Mouse (Mus musculus) stomach, embryonic 16.5 days (tissue): ENCODE results near the gene Pxylp1. TPM values are rescaled to one million over a fixed set of nuclear protein-coding genes. Genes with fewer than 3 reads are reported as not detected.

Source experiments
- ATAC-seq: fragments of 200-750 bp; cut with Nextera tagmentation; 2 replicates; pipeline ENCODE4 v1.8.0; 2017; ENCODE audit warnings: moderate number of reproducible peaks, moderate TSS enrichment; ENCODE audit not compliant: insufficient read depth, low FRiP score
- H3K27ac ChIP-seq: fragments of 300-500 bp; sonication (generic); 2 replicates; pipeline ENCODE4 v1.5.1; 2014; ENCODE audit warnings: low read length
- H3K27me3 ChIP-seq: fragments of 300-500 bp; sonication (generic); 2 replicates; pipeline ENCODE4 v1.6.1; 2014; ENCODE audit warnings: low read length, control low read depth, mixed read lengths; ENCODE audit not compliant: control insufficient read depth, insufficient read depth
- H3K36me3 ChIP-seq: fragments of 300-500 bp; sonication (generic); 2 replicates; pipeline ENCODE4 v1.6.1; 2014; ENCODE audit warnings: low read length; ENCODE audit not compliant: control insufficient read depth, insufficient read depth
- H3K4me1 ChIP-seq: fragments of 300-500 bp; sonication (generic); 2 replicates; pipeline ENCODE4 v1.6.1; 2014; ENCODE audit warnings: low read length, control low read depth, mixed read lengths; ENCODE audit not compliant: control insufficient read depth, insufficient read depth
- H3K4me2 ChIP-seq: fragments of 300-500 bp; sonication (generic); 2 replicates; pipeline ENCODE4 v1.6.1; 2014; ENCODE audit warnings: low read depth, low read length, mixed read lengths
- H3K4me3 ChIP-seq: fragments of 300-500 bp; sonication (generic); replicated peaks from 2 replicates; pipeline ENCODE4 v1.5.1; 2014; ENCODE audit warnings: mild to moderate bottlenecking, low read length
- H3K9ac ChIP-seq: fragments of 300-500 bp; sonication (generic); 2 replicates; pipeline ENCODE4 v1.6.1; 2014; ENCODE audit warnings: low read length
- H3K9me3 ChIP-seq: fragments of 300-500 bp; sonication (generic); replicated peaks from 2 replicates; pipeline ENCODE4 v1.6.1; 2016; ENCODE audit warnings: low read length, control low read depth; ENCODE audit not compliant: control insufficient read depth
- WGBS: fragments of 180-500 bp; shearing (Covaris S2); extraction: QIAGEN DNeasy Blood & Tissue Kit; methylation state at CpG from one replicate; pipeline ENCODE4 v1.1.7; 2014; 5-methylcytosine and 5-hydroxymethylcytosine counted together
- polyA plus RNA-seq: library from polyadenylated mRNA; unstranded; fragments of >200 nt; fragmentation: Nextera tagmentation; extraction: Ambion mirVana; gene quantifications from 2 replicates; pipeline ENCODE4 v1.2.1, GENCODE M21; 2015

Pxylp1 gene
- polyA plus RNA-seq, 1 experiment from 2014 or later, result 28.9 TPM

DNA sequence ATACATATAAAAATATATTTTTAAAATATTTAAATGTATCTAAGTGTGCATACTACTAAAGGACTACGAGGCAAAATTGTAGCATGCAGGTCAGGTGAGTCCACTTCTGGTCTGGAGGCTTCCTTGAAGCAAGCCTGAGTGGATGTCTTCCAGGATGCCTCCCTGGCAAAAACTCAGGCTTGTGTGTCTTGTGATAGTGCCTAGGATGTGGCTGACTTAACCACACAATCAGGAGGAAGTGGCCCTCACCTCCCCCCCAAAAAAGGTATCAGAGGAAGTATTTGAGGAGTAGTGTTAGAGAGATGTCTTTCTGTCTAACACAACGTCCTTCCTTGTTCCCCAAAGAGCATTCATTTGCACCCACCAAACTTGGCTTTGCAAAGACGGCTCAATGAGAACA, 107.3 kb downstream of the Pxylp1 start:
- Histone ChIP-seq H3K4me1 (peaks cover 5% of the 10 kb centered on the region), H3K4me3 (no peak overlapping the region), H3K36me3 (no peaks in the 10 kb centered on the region), H3K9ac (no peak overlapping the region), H3K27ac (no peak overlapping the region), H3K4me2 (no peak overlapping the region), H3K9me3 (no peaks in the 10 kb centered on the region), H3K27me3 (no peaks in the 10 kb centered on the region)
- no peak for ATAC-seq
- 73% methylated on average over 3 of the region's 3 CpGs for WGBS

DNA sequence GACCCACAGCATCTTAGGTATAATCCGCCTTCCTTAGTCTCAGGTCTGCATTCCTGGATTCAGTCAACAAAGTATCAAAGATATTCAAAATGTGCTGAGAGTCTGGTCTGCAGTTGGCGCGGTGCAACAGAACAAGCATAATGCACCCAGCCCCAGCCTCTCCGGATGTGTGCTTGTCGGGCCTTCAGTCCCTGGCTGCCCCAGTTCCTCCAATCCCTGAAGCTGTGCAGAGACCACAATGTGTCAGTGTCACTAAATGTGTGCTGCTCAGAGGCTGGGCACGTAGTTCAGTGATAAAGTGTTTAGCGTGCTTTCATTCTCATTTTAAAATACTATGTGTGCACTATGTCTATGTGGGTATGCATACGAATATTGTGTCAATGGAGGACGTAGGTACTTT, 108.8 kb downstream of the Pxylp1 start:
- Histone ChIP-seq H3K36me3 (no peaks in the 10 kb centered on the region), H3K4me2 (no peak overlapping the region), H3K4me1 (peaks cover 5% of the 10 kb centered on the region), H3K27me3 (no peaks in the 10 kb centered on the region), H3K27ac (no peak overlapping the region), H3K4me3 (no peak overlapping the region), H3K9ac (no peak overlapping the region), H3K9me3 (no peaks in the 10 kb centered on the region)
- WGBS, result 80% methylated on average over 9 of the region's 9 CpGs
- ATAC-seq, result no peak

DNA sequence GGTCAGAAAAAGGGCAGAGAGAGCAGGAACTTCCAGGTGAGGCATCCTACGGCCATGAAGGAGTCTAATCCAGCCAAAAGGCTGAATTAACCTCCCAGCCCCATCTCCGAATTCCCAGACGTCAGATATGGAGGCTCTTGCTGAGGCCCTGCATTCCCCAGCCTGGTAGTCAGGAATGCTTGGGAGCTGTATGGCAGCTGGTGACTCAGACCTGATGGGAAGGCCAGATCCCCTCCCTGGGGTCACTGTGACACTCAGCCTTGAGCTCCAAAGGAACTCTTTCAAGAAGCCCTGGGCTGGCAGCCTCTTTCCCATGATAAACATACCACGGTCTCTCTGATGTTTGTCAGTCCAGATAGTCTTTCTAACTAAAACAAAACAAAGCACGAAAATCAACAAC, 109.2 kb downstream of the Pxylp1 start:
- Histone ChIP-seq H3K4me2 (no peak overlapping the region), H3K4me3 (no peak overlapping the region), H3K27ac (no peak overlapping the region), H3K27me3 (no peaks in the 10 kb centered on the region), H3K36me3 (no peaks in the 10 kb centered on the region), H3K4me1 (peaks cover 5% of the 10 kb centered on the region), H3K9me3 (no peaks in the 10 kb centered on the region), H3K9ac (no peak overlapping the region)
- 49% methylated on average over 5 of the region's 5 CpGs for whole genome bisulfite sequencing
- ATAC-seq, result no peak

DNA sequence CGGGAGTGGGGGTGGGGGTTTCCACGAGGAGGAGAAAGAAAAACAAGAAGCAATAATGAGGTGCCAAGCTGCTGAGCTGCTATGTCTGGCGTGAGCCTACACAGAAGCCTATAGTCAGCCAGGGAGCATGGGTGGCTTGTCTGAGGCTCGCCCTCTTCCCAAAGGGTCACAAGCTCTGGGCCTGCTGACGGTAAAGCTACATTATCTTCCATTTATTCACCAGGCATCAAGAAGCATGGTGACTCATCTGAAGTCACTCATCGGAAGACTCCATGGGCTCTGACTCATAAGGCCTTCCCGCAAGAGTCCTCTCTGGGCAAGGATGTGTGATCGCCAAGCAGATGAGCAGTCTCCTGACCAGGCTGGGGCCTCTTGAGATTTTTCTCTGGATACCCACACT, 110.4 kb downstream of the Pxylp1 start:
- 79% methylated on average over 8 of the region's 8 CpGs for WGBS
- Histone ChIP-seq H3K27me3 (no peaks in the 10 kb centered on the region), H3K36me3 (no peaks in the 10 kb centered on the region), H3K4me2 (no peak overlapping the region), H3K27ac (no peak overlapping the region), H3K4me1 (peaks cover 5% of the 10 kb centered on the region), H3K9ac (no peak overlapping the region), H3K9me3 (no peaks in the 10 kb centered on the region), H3K4me3 (no peak overlapping the region)
- ATAC-seq, result no peak

Other genes starting within 250 kb of the Pxylp1 start
- gene Zbtb38, start 139.8 kb downstream of the Pxylp1 start, polyA plus RNA-seq, result 19.4 and 21.2 TPM in 2 replicates
- 12.1 and 14.2 TPM in 2 replicates for gene Spsb4, start 126.2 kb upstream of the Pxylp1 start, polyA plus RNA-seq
- gene Slc25a36, start 218.5 kb upstream of the Pxylp1 start, polyA plus RNA-seq, result 66.8 and 74.2 TPM in 2 replicates